Mouse (Mus musculus): ENCODE data around the gene Ttll8.

DNA sequence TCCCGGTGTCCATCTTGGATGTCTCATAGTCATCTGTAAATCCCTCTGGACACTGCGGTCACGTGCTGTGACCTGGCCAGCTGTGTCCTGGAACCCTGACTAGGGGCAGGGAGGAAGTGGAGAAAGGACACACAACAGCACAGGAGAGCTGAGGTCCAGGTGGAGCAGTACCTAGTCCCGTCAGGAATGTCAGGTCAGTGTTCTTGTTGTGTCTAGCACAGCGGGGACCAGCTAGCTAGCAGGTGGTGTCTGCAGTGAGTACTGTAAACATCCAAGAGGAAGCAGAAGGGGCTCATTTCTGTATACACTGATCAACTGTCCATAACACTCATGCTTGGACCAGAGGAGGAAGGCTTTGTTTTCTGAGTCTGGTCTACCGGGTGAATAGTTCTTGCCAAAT is 68.8 kb downstream of the Ttll8 start:
- TF ChIP-seq GATA1 (IDR thresholded peaks at IDR 0.05; ENCODE audit: borderline replicate concordance, low read length) (no peak), FLI1 (IDR thresholded peaks at IDR 0.05; ENCODE audit: low read length) (no peak)
